Mouse (Mus musculus): ENCODE measurements around the gene Oas1c. TPM values are rescaled to one million over a fixed set of nuclear protein-coding genes. Genes with fewer than 3 reads are reported as not detected.
"Not testable (repeated sequence)": the region's sequence is repeated elsewhere in the genome, so short reads cannot be mapped to it uniquely, and the experiment has no call there.

Gene Oas1c
- polyA plus RNA-seq, 1 experiment from 2014 or later, result 0.28 TPM

DNA sequence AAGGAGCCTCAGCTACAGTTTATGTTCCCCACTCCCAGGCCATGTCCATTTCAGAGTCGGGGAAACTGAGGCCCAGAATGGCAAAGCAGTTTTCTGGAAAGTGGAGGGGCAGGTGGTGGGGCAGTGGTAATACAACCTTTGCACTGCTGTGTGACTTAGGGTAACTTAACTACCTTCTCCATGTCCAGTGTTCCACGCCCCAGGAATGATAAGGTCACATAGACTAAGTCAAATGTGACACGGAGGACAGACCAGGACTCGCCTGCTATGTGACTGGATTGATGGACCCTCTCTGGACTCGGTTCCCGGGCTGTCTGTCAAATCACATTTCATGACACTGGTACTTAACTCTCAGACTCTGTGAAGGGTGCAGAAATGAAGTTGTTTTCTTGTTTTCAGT is 709 bp upstream of the Oas1c start:
- Histone ChIP-seq H3K9me3 (no peaks in the 10 kb centered on the region), H3K4me3 (peak overlapping the region; percentile 55), H3K36me3 (no peaks in the 10 kb centered on the region), H3K27ac (no peak overlapping the region), H3K27me3 (ENCODE audit: insufficient read depth, poor library complexity, severe bottlenecking) (no peaks in the 10 kb centered on the region), H3K4me1 (peaks cover 7% of the 10 kb centered on the region)
- WGBS, result 76% methylated on average over 6 of the region's 6 CpGs
- DNase-seq (ENCODE audit: low spot score), result no peak

GRCm38 (mm10) chr5:120809171-120809570 is 3.1 kb downstream of the Oas1c start:
- Histone ChIP-seq H3K4me1 (peaks cover 7% of the 10 kb centered on the region), H3K36me3 (no peaks in the 10 kb centered on the region), H3K27ac (no peak overlapping the region), H3K4me3 (no peak overlapping the region), H3K9me3 (no peaks in the 10 kb centered on the region), H3K27me3 (ENCODE audit: insufficient read depth, poor library complexity, severe bottlenecking) (no peaks in the 10 kb centered on the region)
- DNase-seq (ENCODE audit: low spot score), result no peak
- 44% methylated on average over 6 of the region's 6 CpGs for WGBS

DNA sequence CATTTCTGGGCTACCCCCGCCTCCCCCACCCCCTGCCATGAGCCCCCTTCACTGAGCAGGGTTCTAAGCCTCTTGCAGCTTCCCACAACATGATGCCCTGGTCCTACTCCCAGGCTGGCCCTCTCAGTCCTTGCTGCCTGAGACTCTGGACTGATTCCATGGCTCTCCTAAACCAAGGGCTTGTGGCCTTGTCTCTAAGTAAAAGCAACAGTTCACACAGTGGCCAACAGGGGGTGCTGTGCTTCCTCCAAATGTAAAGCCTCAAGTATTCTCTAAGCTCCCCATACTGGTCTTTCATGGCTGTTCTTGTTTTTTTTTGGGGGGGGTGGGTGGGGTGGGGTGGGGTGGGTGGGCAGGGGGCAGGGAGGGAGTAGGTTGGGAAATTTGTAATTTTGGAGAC is 5.9 kb downstream of the Oas1c start:
- H3K4me3 ChIP-seq, result no peak overlapping the region
- H3K4me1 ChIP-seq, result no peaks in the 10 kb centered on the region
- no peaks in the 10 kb centered on the region for H3K36me3 ChIP-seq
- 92% methylated on average over 1 of the region's 1 CpGs for WGBS
- DNase-seq (ENCODE audit: low spot score), result no peak
- H3K27me3 ChIP-seq (ENCODE audit: insufficient read depth, poor library complexity, severe bottlenecking), result peaks cover 18% of the 10 kb centered on the region
- H3K9me3 ChIP-seq, result no peaks in the 10 kb centered on the region
- no peak overlapping the region for H3K27ac ChIP-seq

- DNase-seq (ENCODE audit: low spot score), result no peak
- WGBS, result 65% methylated on average over 2 of the region's 2 CpGs
- H3K27ac ChIP-seq, result no peak overlapping the region
- no peaks in the 10 kb centered on the region for H3K4me1 ChIP-seq
- no peaks in the 10 kb centered on the region for H3K36me3 ChIP-seq
- no peaks in the 10 kb centered on the region for H3K9me3 ChIP-seq
- no peak overlapping the region for H3K4me3 ChIP-seq
- peaks cover 32% of the 10 kb centered on the region for H3K27me3 ChIP-seq (ENCODE audit: insufficient read depth, poor library complexity, severe bottlenecking)
These were observed 8.7 kb downstream of the Oas1c start for GRCm38 (mm10) chr5:120803596-120803995.

DNA sequence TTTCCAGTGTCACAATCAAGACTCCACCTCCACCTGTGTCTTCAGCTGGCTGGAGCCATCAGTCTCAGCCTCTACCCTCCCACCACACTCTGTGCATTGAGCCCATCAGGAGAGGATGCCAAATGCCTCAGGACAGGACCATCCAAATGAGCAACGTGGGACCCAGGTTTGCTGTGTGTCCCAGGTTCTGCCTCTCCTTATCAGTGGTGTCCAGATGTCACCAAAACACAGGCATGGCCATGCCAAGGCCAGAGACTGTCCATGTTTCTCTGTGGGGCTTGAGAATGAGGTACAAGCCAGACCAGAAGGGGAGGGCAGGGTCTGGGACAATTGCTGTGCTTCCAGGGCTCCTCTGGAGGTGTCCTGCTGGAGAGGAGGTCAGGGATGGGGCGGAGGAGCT is 13.4 kb downstream of the Oas1c start:
- not testable (repeated sequence) for H3K36me3 ChIP-seq; H3K27ac ChIP-seq; H3K9me3 ChIP-seq; DNase-seq (ENCODE audit: low spot score); H3K4me3 ChIP-seq; H3K4me1 ChIP-seq
- peaks cover 32% of the 10 kb centered on the region for H3K27me3 ChIP-seq (ENCODE audit: insufficient read depth, poor library complexity, severe bottlenecking)
- 62% methylated on average over 2 of the region's 2 CpGs for WGBS

- H3K4me1 ChIP-seq; H3K27ac ChIP-seq; DNase-seq (ENCODE audit: low spot score); H3K36me3 ChIP-seq; H3K4me3 ChIP-seq; H3K9me3 ChIP-seq: not testable (repeated sequence)
- H3K27me3 ChIP-seq (ENCODE audit: insufficient read depth, poor library complexity, severe bottlenecking), result peaks cover 24% of the 10 kb centered on the region
- 53% methylated on average over 5 of the region's 5 CpGs for WGBS
These were observed 14.2 kb downstream of the Oas1c start for GRCm38 (mm10) chr5:120798147-120798546.

GRCm38 (mm10) chr5:120795480-120796034 is 16.8 kb downstream of the Oas1c start, which contains the start of gene Oas1e:
Gene Oas1e, minus strand, starts transcription at chr5:120795530.
- DNase-seq (ENCODE audit: low spot score); H3K36me3 ChIP-seq; H3K27ac ChIP-seq; H3K4me3 ChIP-seq; H3K4me1 ChIP-seq; H3K27me3 ChIP-seq (ENCODE audit: insufficient read depth, poor library complexity, severe bottlenecking); H3K9me3 ChIP-seq: not testable (repeated sequence)
- 71% methylated on average over 9 of the region's 9 CpGs for WGBS

DNA sequence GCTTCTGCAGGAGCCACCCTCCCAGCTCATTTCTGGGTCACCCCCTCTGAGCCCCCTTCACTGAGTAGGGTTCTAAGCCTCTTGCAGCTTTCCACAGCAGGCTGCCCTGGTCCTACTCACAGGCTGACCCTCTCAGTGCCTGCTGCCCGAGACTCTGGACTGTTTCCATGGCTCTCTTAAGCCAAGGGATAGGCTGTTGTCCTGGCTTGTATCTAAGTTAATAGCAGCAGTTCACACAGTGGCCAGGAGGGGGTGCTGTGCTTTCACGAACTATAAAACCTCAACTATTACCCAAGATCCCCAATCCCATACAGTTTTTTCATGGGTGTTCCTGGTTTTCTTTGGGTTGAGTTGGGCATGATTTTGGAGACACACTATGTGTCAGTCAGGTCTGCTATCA is 19.3 kb downstream of the Oas1c start:
- WGBS, result 32% methylated on average over 2 of the region's 2 CpGs

GRCm38 (mm10) chr5:120787042-120787441 is 25.3 kb downstream of the Oas1c start:
- 70% methylated on average over 3 of the region's 3 CpGs for WGBS
- H3K27ac ChIP-seq, result no peak overlapping the region
- 0 out of 2 replicates have a peak, but pooled peaks cover 2% of the 10 kb centered on the region for H3K4me1 ChIP-seq
- no peaks in the 10 kb centered on the region for H3K9me3 ChIP-seq
- no peak for DNase-seq (ENCODE audit: low spot score)
- no peak overlapping the region for H3K4me3 ChIP-seq
- peaks cover 5% of the 10 kb centered on the region; the same call in 1 of the 2 replicates for H3K27me3 ChIP-seq (ENCODE audit: insufficient read depth, poor library complexity, severe bottlenecking)
- H3K36me3 ChIP-seq, result no peaks in the 10 kb centered on the region

More for the DNA sequence above, 19.3 kb downstream of the Oas1c start:
- H3K9me3 ChIP-seq, result no peaks in the 10 kb centered on the region
- no peak overlapping the region for H3K27ac ChIP-seq
- no peak for DNase-seq (ENCODE audit: low spot score)
- 0 out of 2 replicates have a peak, but pooled peaks cover 2% of the 10 kb centered on the region for H3K4me1 ChIP-seq
- H3K4me3 ChIP-seq, result no peak overlapping the region
- no peaks in the 10 kb centered on the region for H3K36me3 ChIP-seq
- no peaks in the 10 kb centered on the region for H3K27me3 ChIP-seq (ENCODE audit: insufficient read depth, poor library complexity, severe bottlenecking)

GRCm38 (mm10) chr5:120782446-120782845 is 29.9 kb downstream of the Oas1c start:
- no peaks in the 10 kb centered on the region for H3K9me3 ChIP-seq
- H3K27me3 ChIP-seq (ENCODE audit: insufficient read depth, poor library complexity, severe bottlenecking), result peaks cover 5% of the 10 kb centered on the region; the same call in 1 of the 2 replicates
- no peaks in the 10 kb centered on the region for H3K36me3 ChIP-seq
- no peak overlapping the region for H3K4me3 ChIP-seq
- peaks cover 7% of the 10 kb centered on the region; the same call in 1 of the 2 replicates for H3K4me1 ChIP-seq
- 72% methylated on average over 2 of the region's 2 CpGs for WGBS
- H3K27ac ChIP-seq, result no peak overlapping the region
- no peak for DNase-seq (ENCODE audit: low spot score)

DNA sequence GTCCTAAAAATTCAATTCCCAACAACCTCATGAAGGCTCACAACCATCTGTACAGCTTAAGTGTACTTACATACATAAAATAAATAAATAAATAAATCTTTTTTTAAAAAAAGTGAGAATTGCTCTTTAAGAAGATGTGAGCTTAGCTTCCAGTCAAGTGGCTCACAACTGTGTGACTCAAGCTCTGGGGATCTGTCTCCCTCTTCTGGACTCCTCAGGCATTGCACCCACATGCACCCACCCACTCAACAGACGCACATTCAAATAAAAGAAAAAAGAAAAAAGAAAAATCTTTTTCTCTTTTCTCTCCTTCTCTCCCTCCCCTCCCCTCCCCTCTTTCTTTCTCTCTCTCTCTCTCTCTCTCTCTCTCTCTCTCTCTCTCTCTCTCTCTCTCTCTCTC is 30.7 kb downstream of the Oas1c start:
- peaks cover 11% of the 10 kb centered on the region for H3K4me1 ChIP-seq
- no peak overlapping the region for H3K27ac ChIP-seq
- no peak for DNase-seq (ENCODE audit: low spot score)
- H3K4me3 ChIP-seq, result no peak overlapping the region
- H3K27me3 ChIP-seq (ENCODE audit: insufficient read depth, poor library complexity, severe bottlenecking), result peaks cover 5% of the 10 kb centered on the region; the same call in 1 of the 2 replicates
- 71% methylated on average over 1 of the region's 1 CpGs for WGBS
- no peaks in the 10 kb centered on the region for H3K9me3 ChIP-seq
- no peaks in the 10 kb centered on the region for H3K36me3 ChIP-seq

DNA sequence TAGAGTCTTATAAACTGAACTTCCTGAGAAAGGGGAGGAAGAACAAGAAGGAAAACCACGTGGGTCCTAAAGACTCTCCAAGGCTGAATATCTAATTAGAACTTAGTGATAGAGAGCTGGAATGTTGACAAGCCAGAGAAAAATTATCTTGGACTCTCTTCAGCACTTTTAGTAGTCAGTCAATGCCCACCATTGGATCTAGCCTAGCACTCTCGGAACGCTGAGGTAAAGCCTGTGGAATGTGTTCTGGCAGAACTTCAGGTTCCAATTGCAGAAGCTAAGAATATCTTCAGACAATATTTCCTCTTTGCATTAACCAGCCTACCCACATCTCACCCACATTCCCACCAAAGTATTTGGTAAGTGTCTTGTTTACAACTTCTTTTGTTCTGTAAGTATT is 32.4 kb downstream of the Oas1c start:
- Histone ChIP-seq H3K27me3 (ENCODE audit: insufficient read depth, poor library complexity, severe bottlenecking) (peaks cover 5% of the 10 kb centered on the region; the same call in 1 of the 2 replicates), H3K4me3 (no peak overlapping the region), H3K36me3 (no peaks in the 10 kb centered on the region), H3K9me3 (no peaks in the 10 kb centered on the region), H3K4me1 (peaks cover 24% of the 10 kb centered on the region), H3K27ac (no peak overlapping the region)
- 27% methylated on average over 3 of the region's 3 CpGs for WGBS
- DNase-seq (ENCODE audit: low spot score), result no peak

GRCm38 (mm10) chr5:120778941-120779340 is 33.4 kb downstream of the Oas1c start:
- WGBS, result 52% methylated on average over 2 of the region's 2 CpGs
- H3K9me3 ChIP-seq, result no peaks in the 10 kb centered on the region
- peaks cover 26% of the 10 kb centered on the region for H3K4me1 ChIP-seq
- H3K36me3 ChIP-seq, result no peaks in the 10 kb centered on the region
- no peak for DNase-seq (ENCODE audit: low spot score)
- peaks cover 5% of the 10 kb centered on the region; the same call in 1 of the 2 replicates for H3K27me3 ChIP-seq (ENCODE audit: insufficient read depth, poor library complexity, severe bottlenecking)
- no peak overlapping the region for H3K27ac ChIP-seq
- H3K4me3 ChIP-seq, result no peak overlapping the region

GRCm38 (mm10) chr5:120777478-120777877 is 34.8 kb downstream of the Oas1c start, which contains the start of gene Oas3:
Gene Oas3, minus strand, starts transcription at chr5:120777661.
- Histone ChIP-seq H3K27ac (no peak within 1 kb of the TSS), H3K4me3 (no peak within 1 kb of the TSS), H3K27me3 (ENCODE audit: insufficient read depth, poor library complexity, severe bottlenecking) (no peaks in the 10 kb centered on the region), H3K9me3 (no peaks in the 10 kb centered on the region), H3K36me3 (no peaks in the 10 kb centered on the region), H3K4me1 (peaks cover 26% of the 10 kb centered on the region)
- DNase-seq (ENCODE audit: low spot score), result no peak
- WGBS, result 65% methylated on average over 9 of the region's 9 CpGs

Data from heart, embryonic 10.5 days (tissue).